Mouse (Mus musculus) hindbrain, embryonic 11.5 days (tissue): ENCODE data around the gene Cyp2j13. TPM values are rescaled to one million over a fixed set of nuclear protein-coding genes. Genes with fewer than 3 reads are reported as not detected.
"Not testable (repeated sequence)": the region's sequence is repeated elsewhere in the genome, so short reads cannot be mapped to it uniquely, and the experiment has no call there.

Source experiments
- ATAC-seq: fragments of 200-750 bp; cut with Nextera tagmentation; 2 replicates; pipeline ENCODE4 v1.8.0; 2017; ENCODE audit warnings: mild to moderate bottlenecking, moderate TSS enrichment, moderate library complexity; ENCODE audit not compliant: low FRiP score
- DNase-seq: peaks from one replicate; pipeline ENCODE4 v3.0.0-alpha.2; 2015; ENCODE audit warnings: low spot score
- H3K27ac ChIP-seq: fragments of 300-500 bp; sonication (generic); 2 replicates; pipeline ENCODE4 v1.5.1; 2014; ENCODE audit warnings: mild to moderate bottlenecking, low read depth, low read length
- H3K27me3 ChIP-seq: fragments of 300-500 bp; sonication (generic); 2 replicates; pipeline ENCODE4 v1.6.1; 2014; ENCODE audit warnings: mild to moderate bottlenecking, low read length, moderate library complexity, mixed read lengths; ENCODE audit not compliant: control insufficient read depth, insufficient read depth
- H3K36me3 ChIP-seq: fragments of 300-500 bp; sonication (generic); 2 replicates; pipeline ENCODE4 v1.6.1; 2014; ENCODE audit warnings: mild to moderate bottlenecking, low read length, moderate library complexity, mixed read lengths; ENCODE audit not compliant: control insufficient read depth, insufficient read depth
- H3K4me1 ChIP-seq: fragments of 300-500 bp; sonication (generic); replicated peaks from 2 replicates; pipeline ENCODE4 v1.6.1; 2014; ENCODE audit warnings: low read length, mixed read lengths; ENCODE audit not compliant: control insufficient read depth, insufficient read depth
- H3K4me2 ChIP-seq: fragments of 300-500 bp; sonication (generic); replicated peaks from 2 replicates; pipeline ENCODE4 v1.6.1; 2014; ENCODE audit warnings: mild to moderate bottlenecking, low read depth, low read length
- H3K4me3 ChIP-seq: fragments of 300-500 bp; sonication (generic); 2 replicates; pipeline ENCODE4 v1.5.1; 2014; ENCODE audit warnings: low read depth, low read length
- H3K9ac ChIP-seq: fragments of 300-500 bp; sonication (generic); 2 replicates; pipeline ENCODE4 v1.6.1; 2014; ENCODE audit warnings: low read depth, low read length
- H3K9me3 ChIP-seq: fragments of 300-500 bp; sonication (generic); 2 replicates; pipeline ENCODE4 v1.6.1; 2016; ENCODE audit warnings: low read length; ENCODE audit not compliant: control insufficient read depth
- WGBS: fragments of 180-500 bp; shearing (Covaris S2); extraction: QIAGEN DNeasy Blood & Tissue Kit; methylation state at CpG from one replicate; pipeline ENCODE4 v1.1.7; 2014; 5-methylcytosine and 5-hydroxymethylcytosine counted together
- polyA plus RNA-seq: library from polyadenylated mRNA; unstranded; fragments of >200 nt; fragmentation: Nextera tagmentation; extraction: Ambion mirVana; gene quantifications from 2 replicates; pipeline ENCODE4 v1.2.1, GENCODE M21; 2014

Cyp2j13 gene
- polyA plus RNA-seq, 1 experiment from 2014 or later, result not detected

GRCm38 (mm10) chr4:96016875-96017274, 60.5 kb downstream of the Cyp2j13 start:
- no peak overlapping the region for H3K4me3 ChIP-seq
- H3K27ac ChIP-seq, result no peak overlapping the region
- WGBS, result 88% methylated on average over 1 of the region's 1 CpGs
- H3K4me1 ChIP-seq, result no peaks in the 10 kb centered on the region
- no peak for DNase-seq
- H3K36me3 ChIP-seq, result no peaks in the 10 kb centered on the region
- no peaks in the 10 kb centered on the region for H3K27me3 ChIP-seq
- H3K9ac ChIP-seq, result no peak overlapping the region
- H3K9me3 ChIP-seq, result no peaks in the 10 kb centered on the region
- ATAC-seq, result no peak
- no peak overlapping the region for H3K4me2 ChIP-seq

GRCm38 (mm10) chr4:95982221-95982620, 95.1 kb downstream of the Cyp2j13 start:
- WGBS, result 95% methylated on average over 17 of the region's 17 CpGs
- not testable (repeated sequence) for DNase-seq, H3K27ac ChIP-seq, H3K4me2 ChIP-seq, ATAC-seq, H3K36me3 ChIP-seq, H3K4me1 ChIP-seq, H3K27me3 ChIP-seq, H3K9me3 ChIP-seq, H3K4me3 ChIP-seq, H3K9ac ChIP-seq

Other genes with a start within 250 kb of the Cyp2j13 start
- 31.9 and 32.8 TPM in 2 replicates for gene Hook1, start 110.3 kb downstream of the Cyp2j13 start, polyA plus RNA-seq
- gene Cyp2j12, start 63.6 kb upstream of the Cyp2j13 start, polyA plus RNA-seq, result not detected in 2 replicates
- gene Cyp2j7, start 159.1 kb upstream of the Cyp2j13 start, polyA plus RNA-seq, result not detected in 2 replicates